Mouse (Mus musculus) testis, adult 2 months (tissue): ENCODE data around the gene Fxyd6.

Experiments used
- CTCF ChIP-seq: fragments of 200-500 bp; IDR thresholded peaks from 2 replicates; pipeline ENCODE4 v1.5.1; 2012; ENCODE audit warnings: low read depth, mild to moderate bottlenecking, inconsistent platforms, low read length, moderate library complexity; ENCODE audit not compliant: control insufficient read depth, insufficient read depth, insufficient replicate concordance
- POLR2A ChIP-seq: fragments of 200-500 bp; IDR thresholded peaks from 2 replicates; pipeline ENCODE4 v1.6.1; 2012; ENCODE audit warnings: low read depth, mild to moderate bottlenecking, inconsistent platforms, low read length, moderate library complexity; ENCODE audit not compliant: control insufficient read depth

DNA sequence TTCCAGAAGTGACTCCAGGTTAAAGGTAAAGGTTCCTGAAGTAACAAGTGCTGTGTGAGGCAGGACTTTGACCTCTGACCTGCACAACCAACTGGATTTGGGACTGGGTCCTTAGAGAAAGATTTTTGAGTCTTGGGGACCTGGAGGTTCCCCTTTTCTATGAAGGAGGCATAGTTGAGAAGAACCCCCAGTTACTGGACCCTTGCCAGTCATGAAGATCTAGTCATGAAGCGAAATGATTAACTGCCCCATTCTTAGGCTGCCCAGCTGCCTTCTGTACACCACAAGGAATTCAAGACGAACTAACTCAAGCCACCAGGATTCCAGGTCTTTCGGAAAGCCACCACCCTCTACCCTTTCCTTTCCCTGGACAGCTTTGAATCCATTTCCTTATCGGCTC, 6.4 kb downstream of the Fxyd6 start:
- TF ChIP-seq POLR2A (no peak), CTCF (no peak)
